Mouse (Mus musculus) adrenal gland (tissue): ENCODE results near the gene Dnm1.

Source experiments
- intact Hi-C: fragments of 180-260 bp; cut with DNase I; formaldehyde crosslinking; loops from one replicate; pipeline ENCODE4 v1.15.1; 2025

The Dnm1 gene

GRCm38 (mm10) chr2:32341634-32341939, 11.6 kb downstream of the Dnm1 start:
- intact Hi-C loops, result no loop called here

- intact Hi-C loops, result no loop called here
These were observed 12.1 kb downstream of the Dnm1 start for GRCm38 (mm10) chr2:32340836-32341633.

DNA sequence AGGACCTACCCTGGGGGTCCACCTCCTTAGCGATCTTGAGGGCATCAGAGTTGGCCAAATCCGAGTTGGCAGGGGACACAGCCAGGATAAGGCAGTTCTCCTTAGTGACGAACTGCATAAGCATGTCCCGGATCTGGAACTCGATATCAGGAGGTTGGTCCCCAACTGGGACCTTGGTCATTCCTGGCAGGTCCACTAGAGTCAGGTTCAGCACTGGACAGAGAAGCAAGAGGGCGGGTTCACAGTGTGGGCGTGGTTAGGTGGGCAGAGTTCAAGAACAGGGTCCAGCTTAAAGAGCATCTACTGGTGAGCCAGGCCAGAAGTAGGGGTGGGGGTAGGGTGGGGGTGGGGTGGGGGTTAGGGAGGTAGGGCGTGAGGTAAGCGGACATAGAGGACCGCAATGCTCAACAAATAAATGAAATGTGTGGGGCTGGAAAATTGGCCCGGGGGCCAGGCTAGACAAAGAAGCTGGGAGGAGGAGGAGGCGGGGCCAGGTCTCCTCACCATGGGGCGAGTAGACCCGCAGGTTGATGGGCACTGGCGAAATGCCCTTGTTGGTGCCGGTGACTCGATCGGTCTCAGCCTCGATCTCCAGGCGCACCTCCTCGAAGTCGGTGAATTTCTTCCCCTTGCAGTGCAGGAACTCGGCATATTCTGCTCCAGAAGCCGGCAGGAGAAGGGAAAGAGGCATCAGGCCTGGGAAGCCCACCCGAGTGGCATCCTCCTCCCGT, 13.1 kb downstream of the Dnm1 start:
- intact Hi-C loops, result no loop called here

DNA sequence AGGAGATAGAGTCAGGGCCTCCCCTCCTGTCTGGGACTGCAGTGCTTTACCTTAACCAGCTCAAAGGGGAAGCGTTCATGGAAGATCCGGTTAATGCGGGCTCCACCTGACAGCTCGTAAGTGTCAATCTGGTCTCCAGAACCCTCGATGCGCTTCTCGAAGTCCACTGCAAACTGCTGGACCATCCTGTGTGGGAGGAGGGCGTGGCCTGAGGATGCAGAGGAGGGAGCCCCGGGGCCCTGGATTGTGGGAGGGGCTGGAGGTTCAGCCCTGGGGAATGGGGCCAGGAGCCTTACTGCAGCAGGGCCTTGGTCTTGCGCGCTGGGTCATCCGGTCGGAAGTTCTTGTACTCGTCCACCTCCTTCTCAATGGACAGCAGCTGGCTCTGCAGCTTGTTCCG, 17.2 kb downstream of the Dnm1 start:
- intact Hi-C loops, result no loop called here

GRCm38 (mm10) chr2:32332159-32332558, 21.0 kb downstream of the Dnm1 start:
- intact Hi-C loops, result no loop called here

- intact Hi-C loops, result no loop called here
These were observed 23.6 kb downstream of the Dnm1 start for GRCm38 (mm10) chr2:32329531-32329930.

DNA sequence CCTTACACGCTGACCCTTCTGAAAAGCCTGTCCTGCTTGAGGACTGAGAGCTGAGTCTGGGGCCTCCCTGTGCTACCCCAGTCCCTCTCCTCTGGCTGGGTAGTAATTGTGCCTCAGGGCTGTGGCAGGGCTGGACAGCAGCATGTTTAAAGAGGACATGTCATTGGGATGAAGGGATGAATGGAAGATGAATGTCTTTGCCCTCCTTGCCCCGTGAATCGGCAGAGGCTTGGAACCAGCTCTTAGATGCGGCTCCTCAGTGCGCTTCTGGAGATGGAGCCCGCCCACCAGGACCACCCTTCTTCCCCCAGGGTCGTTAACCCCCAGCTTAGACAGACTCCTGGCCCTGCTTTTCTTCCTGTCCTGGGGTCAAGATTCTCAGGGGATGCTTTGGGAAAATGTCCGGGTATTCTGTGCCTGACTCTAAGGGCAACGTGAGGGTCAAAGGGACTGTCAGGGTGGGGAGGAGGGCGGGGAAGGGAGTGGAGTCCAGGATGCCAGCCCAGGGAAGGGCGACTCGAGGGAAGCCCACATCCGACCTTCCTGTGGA, 24.2 kb downstream of the Dnm1 start:
- intact Hi-C loops, result no loop called here

- intact Hi-C loops, result no loop called here
These were observed 25.9 kb downstream of the Dnm1 start for GRCm38 (mm10) chr2:32327200-32327599.

- intact Hi-C loops, result no loop called here
These were observed 27.8 kb downstream of the Dnm1 start for GRCm38 (mm10) chr2:32325342-32325741.

DNA sequence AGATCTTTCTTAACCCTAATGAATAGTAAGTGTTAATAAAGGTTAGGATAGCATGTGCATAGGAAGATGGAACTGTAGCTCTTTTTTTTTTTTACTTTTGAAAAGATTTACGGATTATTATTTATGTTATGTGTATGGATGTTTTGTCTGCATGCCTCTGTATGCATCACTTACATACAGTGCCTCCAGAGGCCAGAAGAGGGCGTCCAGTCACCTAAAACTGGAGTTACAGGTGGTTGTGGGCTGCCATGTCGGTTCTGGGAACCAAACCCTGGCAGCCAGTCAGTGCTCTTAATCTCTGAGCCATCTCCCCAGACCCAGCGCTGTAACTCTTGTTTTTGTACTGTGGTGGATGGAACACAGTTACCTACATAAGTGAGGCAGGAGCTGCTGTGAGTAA, 28.8 kb downstream of the Dnm1 start:
- intact Hi-C loops, result no loop called here

- intact Hi-C loops, result no loop called here
These were observed 30.1 kb downstream of the Dnm1 start for GRCm38 (mm10) chr2:32322754-32323741.

DNA sequence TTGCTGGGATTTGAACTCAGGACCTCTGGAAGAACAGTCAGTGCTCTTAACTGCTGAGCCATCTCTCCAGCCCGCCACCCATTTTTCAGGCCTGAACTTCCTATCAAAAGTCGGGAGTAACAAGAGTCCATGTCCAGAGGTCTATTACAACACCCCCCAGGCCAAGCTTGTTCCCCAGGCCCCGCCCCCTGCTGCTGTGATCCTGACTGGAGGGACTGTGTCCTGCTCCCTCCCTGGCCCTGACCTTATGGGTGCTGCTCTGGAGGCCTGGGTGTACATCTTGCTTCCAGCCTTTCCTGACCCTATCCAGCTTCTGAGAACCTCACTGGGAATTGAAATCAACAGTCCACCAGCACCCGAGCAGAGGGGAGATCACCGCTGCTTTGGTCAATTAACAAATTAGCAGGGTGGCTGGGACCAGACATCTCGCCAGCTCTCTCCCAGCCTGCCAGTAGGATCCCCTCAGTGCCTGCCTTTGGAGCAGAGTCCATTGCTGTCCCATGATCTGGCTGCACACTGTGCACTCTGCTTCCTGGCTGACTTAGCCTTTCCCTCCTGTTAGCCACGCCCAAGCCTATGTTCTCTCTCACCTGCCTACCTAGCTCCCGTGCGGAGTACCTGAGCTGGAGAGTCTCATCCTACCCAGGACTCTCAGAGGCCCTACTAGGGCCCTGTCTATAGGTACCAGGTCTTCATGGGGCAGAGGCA, 31.4 kb downstream of the Dnm1 start:
- intact Hi-C loops, result no loop called here

- intact Hi-C loops, result no loop called here
These were observed 32.4 kb downstream of the Dnm1 start for GRCm38 (mm10) chr2:32320721-32321120.

GRCm38 (mm10) chr2:32319586-32320580, 33.3 kb downstream of the Dnm1 start:
- intact Hi-C loops, result no loop called here

GRCm38 (mm10) chr2:32318709-32319585, 34.2 kb downstream of the Dnm1 start:
- intact Hi-C loops, result no loop called here

DNA sequence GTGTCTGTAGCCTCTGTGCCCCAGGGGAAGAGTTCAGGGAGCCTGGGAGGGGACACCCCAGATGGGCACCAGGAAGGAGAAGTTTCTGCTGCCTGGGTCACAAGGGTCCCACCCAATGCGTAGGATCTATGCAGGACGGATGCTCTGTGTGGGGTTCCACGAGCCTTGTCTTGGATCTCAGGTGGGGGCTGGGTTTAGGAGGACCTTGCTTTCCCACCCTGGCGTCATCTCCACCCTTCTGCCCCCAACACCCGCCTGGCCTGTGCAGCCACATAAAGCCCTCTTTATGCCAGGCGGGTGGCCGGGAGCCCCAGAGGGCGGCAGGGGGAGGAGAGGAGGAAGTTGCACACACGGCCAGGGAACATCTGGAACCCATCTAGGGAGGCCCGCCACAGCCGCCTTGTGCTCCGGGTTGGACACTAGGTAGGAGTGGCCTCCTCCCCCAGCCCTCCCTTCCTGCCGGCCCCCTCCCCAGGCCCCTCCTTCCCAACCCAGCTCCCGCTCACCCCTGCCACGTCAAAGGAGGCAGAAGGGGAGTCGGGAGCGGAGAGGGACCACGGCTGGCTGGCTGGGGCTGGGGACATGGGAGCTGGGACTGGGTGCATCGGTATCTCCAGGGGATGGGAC, 35.2 kb downstream of the Dnm1 start:
- intact Hi-C loops, result no loop called here

DNA sequence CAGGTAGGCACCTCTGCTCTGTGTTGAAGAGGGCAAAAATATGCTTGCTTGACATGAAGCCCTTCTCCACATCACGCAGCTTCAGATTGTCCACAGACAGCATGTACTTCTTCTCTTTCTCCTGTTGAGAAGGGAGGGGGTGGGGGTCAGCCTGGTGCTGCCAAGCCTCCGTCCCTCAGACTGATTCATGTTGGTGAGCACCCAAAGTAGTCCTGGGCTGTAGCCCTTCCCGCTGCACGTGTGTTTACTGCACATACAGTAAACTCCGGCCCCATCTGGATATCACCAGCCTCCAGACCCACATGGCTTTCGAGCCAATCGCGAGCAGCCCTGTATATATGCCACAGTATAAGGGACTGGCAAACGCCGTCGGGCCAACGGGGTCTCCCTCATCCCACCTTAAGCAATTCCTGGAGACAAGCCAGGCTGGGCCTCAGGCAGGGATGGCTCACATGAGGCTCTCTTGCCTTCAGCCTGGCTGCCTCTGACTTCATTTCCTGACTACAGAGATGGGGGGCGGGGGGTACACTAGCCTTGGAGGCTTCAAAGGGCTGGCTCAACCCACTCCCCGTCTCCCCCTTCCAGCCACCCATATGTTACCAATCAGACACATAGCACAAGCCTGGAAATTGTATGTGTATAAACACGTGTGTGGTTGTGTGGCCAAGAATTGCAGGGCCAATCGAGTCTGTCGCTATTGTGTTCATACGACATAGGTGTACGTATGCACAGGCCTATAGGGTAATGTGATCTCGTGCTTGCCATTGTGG, 36.1 kb downstream of the Dnm1 start:
- intact Hi-C loops, result no loop called here
